Mouse (Mus musculus) right cerebral cortex, adult 2 months (tissue): Measurements from ENCODE around the gene Tigar.

Experiments used
- DNase-seq, 2 experiments: peaks; one replicate each; pipeline ENCODE4 v3.0.0; 2021 to 2022; ENCODE audit warnings: low spot score in 2 of 2

Tigar gene

GRCm38 (mm10) chr6:127142154-127143123 lies 33.1 kb upstream of the Tigar start:
- DNase-seq, result peak in 1 of 2 experiments; percentile 53

- DNase-seq, result peak in 1 of 2 experiments; percentile 57
Observed at GRCm38 (mm10) chr6:127138962-127139361, 29.6 kb upstream of the Tigar start.

- no peak for DNase-seq
Observed at GRCm38 (mm10) chr6:127133433-127134245, 24.3 kb upstream of the Tigar start.

- no peak for DNase-seq
Observed at GRCm38 (mm10) chr6:127132719-127133118, 23.4 kb upstream of the Tigar start.

GRCm38 (mm10) chr6:127131946-127132345 lies 22.6 kb upstream of the Tigar start:
- no peak for DNase-seq

- DNase-seq, result no peak
Observed at GRCm38 (mm10) chr6:127130377-127130776, 21.0 kb upstream of the Tigar start.

- DNase-seq, result no peak
Observed at GRCm38 (mm10) chr6:127129659-127130058, 20.3 kb upstream of the Tigar start.

- no peak for DNase-seq
Observed at GRCm38 (mm10) chr6:127123506-127123905, 14.1 kb upstream of the Tigar start.

- DNase-seq, result no peak
Observed at GRCm38 (mm10) chr6:127122996-127123395, 13.6 kb upstream of the Tigar start.

GRCm38 (mm10) chr6:127122221-127122806 lies 13.0 kb upstream of the Tigar start:
- no peak for DNase-seq

- DNase-seq, result no peak
Observed at GRCm38 (mm10) chr6:127114753-127115456, 5.5 kb upstream of the Tigar start.

GRCm38 (mm10) chr6:127108368-127109060 lies 843 bp downstream of the Tigar start:
- DNase-seq, result no peak

GRCm38 (mm10) chr6:127107413-127107812 lies 1.9 kb downstream of the Tigar start:
- DNase-seq, result no peak

GRCm38 (mm10) chr6:127106726-127107125 lies 2.6 kb downstream of the Tigar start:
- DNase-seq, result no peak

GRCm38 (mm10) chr6:127106189-127106588 lies 3.2 kb downstream of the Tigar start:
- DNase-seq, result peak in 1 of 2 experiments; percentile 17

GRCm38 (mm10) chr6:127105107-127105506 lies 4.2 kb downstream of the Tigar start:
- DNase-seq, result peak; percentile 32 to 46

GRCm38 (mm10) chr6:127104396-127105029 lies 4.8 kb downstream of the Tigar start:
- DNase-seq, result no peak

GRCm38 (mm10) chr6:127103506-127104275 lies 5.7 kb downstream of the Tigar start:
- DNase-seq, result no peak

GRCm38 (mm10) chr6:127094565-127094964 lies 14.8 kb downstream of the Tigar start:
- peak; percentile 28 to 47 for DNase-seq
